Mouse (Mus musculus) heart, postnatal 14 days (tissue): ENCODE measurements around the gene Ccdc106. TPM values are rescaled to one million over a fixed set of nuclear protein-coding genes. Genes with fewer than 3 reads are reported as not detected.
"Not testable (repeated sequence)": the region's sequence is repeated elsewhere in the genome, so short reads cannot be mapped to it uniquely, and the experiment has no call there.

Experiments used
- DNase-seq, 2 experiments: peaks; one replicate each; pipeline ENCODE4 v3.0.0; 2021 to 2022
- intact Hi-C: fragments of 180-260 bp; cut with DNase I; formaldehyde crosslinking; loops from one replicate; pipeline ENCODE4 v1.15.1; 2025
- long read RNA-seq, 2 experiments: library from polyadenylated mRNA; stranded (forward); transcript quantifications; one replicate each; pipeline ENCODE4 v2.0.0; 2021
- total RNA-seq, 2 experiments: library from RNA; stranded (reverse); gene quantifications; 2 replicates each; pipeline ENCODE4 v1.2.3; 2021

Ccdc106 gene
- total RNA-seq = under 1 TPM; 0.17 TPM
- long read RNA-seq, experiment 1, partial matches to known transcripts = 1 of 1 reads
- long read RNA-seq, experiment 1, other reads (novel, unspliced or antisense) = 0 of 1 reads
- long read RNA-seq, experiment 2, partial matches to known transcripts = 0 of 1 reads
- long read RNA-seq, experiment 2, other reads (novel, unspliced or antisense) = 1 of 1 reads

DNA sequence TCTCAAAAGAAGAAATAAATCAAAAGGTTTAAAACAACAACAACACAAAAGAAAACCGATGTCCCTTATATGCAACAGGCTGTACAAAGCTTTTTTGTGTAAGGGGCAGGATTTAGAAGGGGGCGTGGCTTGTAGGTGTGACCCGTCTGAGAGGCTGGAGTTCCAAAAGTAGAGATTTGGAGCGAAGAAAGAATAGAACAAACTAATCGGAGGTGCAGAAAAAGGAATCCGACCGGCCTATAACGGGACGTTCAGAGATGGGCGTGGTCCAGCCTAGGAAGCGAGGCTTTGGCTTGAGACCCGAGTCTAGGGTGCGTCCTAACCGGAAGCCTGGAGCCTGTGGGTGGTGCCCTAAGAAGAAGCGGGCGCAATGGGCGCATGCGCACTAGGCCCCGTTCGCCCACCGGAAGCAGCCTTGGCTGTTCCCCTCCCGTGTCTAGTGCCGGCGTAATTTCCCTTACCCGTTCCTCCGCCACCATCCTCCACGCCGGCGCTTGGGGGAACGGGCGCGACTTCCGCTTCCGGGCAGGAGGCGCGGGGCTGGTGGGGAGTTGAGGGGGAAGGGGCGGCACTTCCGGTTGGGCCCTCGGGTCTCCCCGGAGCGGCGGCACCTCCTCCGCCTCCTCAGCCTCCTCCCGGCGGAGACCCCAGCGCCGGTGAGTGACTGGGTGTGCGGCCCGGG is at the start of gene Ccdc106, which contains the start of gene Zfp865:
Ccdc106 (plus strand) TSS at position 554 of the 682 bp plus-strand sequence.
Zfp865 (plus strand) TSS at position 377 of the 682 bp plus-strand sequence.
- intact Hi-C loops = no loop called here
- DNase-seq = peak; percentile 99

- DNase-seq = no peak
- intact Hi-C loops = no loop called here
These were observed 49.3 kb upstream of the Ccdc106 start, which contains the start of gene Sbk3 for GRCm38 (mm10) chr7:4971068-4971467. Sbk3 (minus strand) TSS chr7:4971168.

- peak; percentile 36 to 43 for DNase-seq
- intact Hi-C loops = no loop called here
These were observed 48.6 kb upstream of the Ccdc106 start for GRCm38 (mm10) chr7:4971710-4972109.

DNA sequence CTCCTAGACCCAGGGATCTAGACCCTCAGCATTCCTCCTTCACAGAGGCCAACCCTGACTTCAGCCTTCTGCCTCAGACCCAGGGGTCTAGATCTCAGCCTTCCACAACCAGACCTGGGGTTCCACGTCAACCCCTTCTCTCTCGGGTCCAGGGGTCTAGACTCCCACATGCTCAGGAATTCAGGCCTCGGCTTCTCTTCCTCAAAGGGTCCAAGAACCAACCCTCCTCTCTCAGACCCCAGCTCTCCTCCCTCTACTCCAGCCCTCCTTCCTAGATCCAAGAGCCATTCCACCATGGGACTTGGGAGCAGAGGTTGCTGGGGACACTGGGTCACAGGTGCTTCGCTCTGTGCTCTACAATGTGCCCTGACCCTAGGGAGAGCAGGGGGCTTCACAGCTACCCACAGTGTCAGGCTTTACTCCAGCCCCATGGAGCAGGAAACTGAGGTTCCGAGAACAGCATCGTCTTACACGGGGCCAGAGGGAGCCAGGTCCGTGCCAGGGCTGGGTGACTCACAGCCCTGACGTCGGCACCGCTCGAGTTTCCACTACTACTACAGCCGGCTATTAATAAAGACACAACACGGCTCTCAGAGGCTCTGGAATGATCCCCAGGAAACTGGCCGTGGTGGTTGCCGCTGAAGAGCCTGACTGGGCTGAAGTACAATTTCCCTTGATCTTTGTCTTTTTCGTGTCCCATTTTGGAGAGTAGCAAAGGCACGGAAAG is 47.9 kb upstream of the Ccdc106 start:
- DNase-seq = peak; percentile 72 to 77
- intact Hi-C loops = no loop called here

- DNase-seq = no peak
- intact Hi-C loops = no loop called here
These were observed 44.9 kb upstream of the Ccdc106 start for GRCm38 (mm10) chr7:4975455-4975854.

DNA sequence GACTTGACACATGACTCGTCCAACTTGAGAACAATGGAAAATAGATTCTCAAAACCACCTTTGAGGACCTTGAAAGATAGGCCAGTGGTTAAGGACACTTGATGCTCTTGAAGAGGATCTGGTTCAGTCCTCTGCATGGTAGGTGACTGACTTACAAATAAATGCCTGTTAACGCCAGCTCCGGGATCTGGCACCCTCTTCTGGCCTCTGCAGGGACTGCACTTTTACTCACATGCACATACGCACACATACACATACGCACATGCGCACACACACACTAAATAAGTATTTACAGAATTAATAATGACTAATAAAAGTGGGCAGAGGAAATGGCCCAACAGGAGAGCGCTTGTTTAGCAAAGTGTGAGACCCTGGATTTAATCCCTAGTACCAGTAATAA is 43.5 kb upstream of the Ccdc106 start:
- intact Hi-C loops = no loop called here
- DNase-seq = no peak

GRCm38 (mm10) chr7:4988250-4988649 is 32.1 kb upstream of the Ccdc106 start:
- intact Hi-C loops = no loop called here
- DNase-seq = no peak

GRCm38 (mm10) chr7:4993347-4993998 is 26.9 kb upstream of the Ccdc106 start:
- no peak for DNase-seq
- intact Hi-C loops = no loop called here

- no peak for DNase-seq
- intact Hi-C loops = no loop called here
These were observed 26.2 kb upstream of the Ccdc106 start for GRCm38 (mm10) chr7:4993999-4994788.

GRCm38 (mm10) chr7:4995268-4996002 is 24.9 kb upstream of the Ccdc106 start:
- intact Hi-C loops = loop anchor here (2.0 kb wide), 1 partner anchor 17 kb away; no protein-coding TSS in a partner anchor
- DNase-seq = no peak

GRCm38 (mm10) chr7:4996003-4996895 is 24.1 kb upstream of the Ccdc106 start, which contains the start of gene Zfp579:
Zfp579 (minus strand) TSS chr7:4996158.
- DNase-seq = peak; percentile 91 to 97
- intact Hi-C loops = loop anchor here (2.0 kb wide), 1 partner anchor 17 kb away; no protein-coding TSS in a partner anchor

GRCm38 (mm10) chr7:4996934-4997333 is 23.4 kb upstream of the Ccdc106 start:
- intact Hi-C loops = loop anchor here (2.0 kb wide), 1 partner anchor 16 kb away; no protein-coding TSS in a partner anchor
- no peak for DNase-seq

- DNase-seq = no peak
- intact Hi-C loops = no loop called here
These were observed 20.5 kb upstream of the Ccdc106 start for GRCm38 (mm10) chr7:4999876-5000275.

DNA sequence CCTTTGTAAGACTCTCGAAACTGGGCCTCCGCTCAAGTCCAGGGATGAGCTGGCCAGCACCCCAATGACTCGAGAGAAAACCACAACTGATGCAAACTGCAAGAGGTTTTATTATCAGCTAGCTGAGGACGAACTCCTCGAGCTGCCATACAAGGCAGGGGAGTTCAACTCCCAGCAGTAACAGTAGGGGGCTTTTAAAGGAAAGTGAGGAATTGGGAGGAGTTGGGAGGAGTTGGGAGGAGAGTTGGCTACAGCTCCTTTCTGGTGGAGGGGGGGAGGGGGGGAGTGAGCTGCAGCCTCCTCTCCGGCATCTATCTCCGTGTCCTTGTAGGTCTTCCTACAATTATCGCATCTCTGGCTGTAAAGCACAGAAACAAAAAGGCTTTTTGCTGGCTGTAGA is 17.5 kb upstream of the Ccdc106 start:
- DNase-seq, intact Hi-C loops: not testable (repeated sequence)

- intact Hi-C loops = no loop called here
- no peak for DNase-seq
These were observed 12.1 kb upstream of the Ccdc106 start for GRCm38 (mm10) chr7:5008229-5008628.

GRCm38 (mm10) chr7:5012681-5013513 is 7.5 kb upstream of the Ccdc106 start:
- intact Hi-C loops = loop anchor here (2.0 to 5.0 kb wide), 2 partner anchors 16 to 34 kb away; partner anchors contain the start of gene Zfp579
- DNase-seq = no peak
